Mouse (Mus musculus) left cerebral cortex, postnatal 36 days (tissue): ENCODE results near the gene Twist2. TPM values are rescaled to one million over a fixed set of nuclear protein-coding genes. Genes with fewer than 3 reads are reported as not detected.

Experiments used
- DNase-seq, 2 experiments: peaks; one replicate each; pipeline ENCODE4 v3.0.0; 2021 to 2022; ENCODE audit warnings: low spot score in 2 of 2, mixed read lengths in 1 of 2
- intact Hi-C: fragments of 180-260 bp; cut with DNase I; formaldehyde crosslinking; loops from one replicate; pipeline ENCODE4 v1.15.1; 2025
- total RNA-seq, 2 experiments: library from RNA; stranded (reverse); gene quantifications; 2 replicates each; pipeline ENCODE4 v1.2.3; 2021

Twist2 gene
- total RNA-seq, 2 experiments from 2014 or later: 1.3 to 2.4 TPM

DNA sequence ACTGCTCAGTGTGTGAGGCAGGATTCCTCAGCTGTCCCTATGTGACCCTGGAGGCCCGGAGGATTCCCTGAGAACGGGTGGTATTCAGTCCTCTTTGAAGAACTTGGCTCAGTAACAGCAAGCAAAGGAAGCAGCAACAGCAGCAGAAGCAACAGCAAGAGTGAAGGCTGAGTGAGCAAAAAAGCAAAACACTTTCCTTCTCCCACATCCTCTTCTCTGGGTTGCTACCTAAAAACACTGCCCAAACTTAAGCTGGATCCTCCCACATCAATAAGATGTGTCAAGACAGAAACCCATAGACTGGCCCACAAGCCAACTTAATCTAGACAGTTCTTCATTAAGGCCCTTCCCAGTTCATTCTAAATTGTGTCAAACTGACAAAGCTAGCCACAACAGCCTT is 64.7 kb downstream of the Twist2 start:
- intact Hi-C loops: no loop called here
- no peak for DNase-seq

DNA sequence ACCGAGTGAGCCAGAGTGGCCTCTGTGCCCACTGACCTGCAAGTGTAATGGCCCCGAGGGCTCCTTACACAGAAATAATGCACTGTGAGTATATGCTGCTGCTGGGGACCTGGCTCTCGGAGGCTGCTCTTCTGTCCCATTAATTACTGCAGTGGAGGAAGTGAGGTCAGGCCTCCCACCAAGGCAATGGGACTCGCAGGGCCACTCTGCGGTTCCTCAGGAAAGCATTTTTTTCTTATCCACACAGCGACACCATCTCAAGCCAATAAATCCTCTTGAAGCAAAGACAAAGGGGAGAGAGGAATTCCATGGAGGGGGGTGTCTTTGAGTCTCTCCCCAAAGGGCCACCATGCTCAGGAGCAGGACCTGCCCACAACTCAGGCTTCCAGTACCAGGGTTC is 69.8 kb downstream of the Twist2 start:
- no peak for DNase-seq
- intact Hi-C loops: loop anchor here (10.0 kb wide), 2 partner anchors 296 to 336 kb away; no protein-coding TSS in a partner anchor

DNA sequence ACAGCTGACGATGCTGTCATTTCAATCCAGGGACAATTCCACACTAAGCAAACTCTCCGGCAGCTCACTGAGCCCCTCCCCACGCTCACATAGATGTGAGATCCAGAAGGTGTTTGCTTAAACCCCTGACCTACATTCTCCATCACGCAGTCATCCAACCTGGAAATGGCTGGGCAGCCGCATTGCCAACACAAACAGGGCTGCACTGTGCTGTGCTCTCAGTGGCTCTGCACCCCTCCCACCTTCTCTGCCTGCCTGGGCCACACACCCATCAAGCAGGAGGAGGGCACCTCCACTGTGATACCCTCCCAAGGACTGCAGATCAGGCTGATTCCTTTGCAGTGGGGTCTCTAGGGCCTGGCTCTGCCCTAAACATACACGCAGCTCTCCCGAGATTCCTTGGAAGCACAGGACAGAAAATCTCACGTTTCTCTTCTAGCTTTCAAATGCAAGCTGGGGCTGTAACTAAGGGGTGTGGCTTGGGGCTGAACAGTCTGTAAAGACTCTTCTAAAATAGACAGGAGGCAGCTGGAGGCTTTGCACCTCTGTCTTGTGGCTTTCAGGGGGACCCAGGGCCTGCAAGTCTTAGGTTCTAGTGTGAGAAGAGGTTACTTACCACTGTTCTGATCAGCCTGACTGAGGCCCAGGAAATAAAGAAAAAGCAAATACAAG is 71.3 kb downstream of the Twist2 start:
- DNase-seq: peak in 1 of 2 experiments; percentile 19
- intact Hi-C loops: loop anchor here (10.0 kb wide), 2 partner anchors 298 to 338 kb away; no protein-coding TSS in a partner anchor

DNA sequence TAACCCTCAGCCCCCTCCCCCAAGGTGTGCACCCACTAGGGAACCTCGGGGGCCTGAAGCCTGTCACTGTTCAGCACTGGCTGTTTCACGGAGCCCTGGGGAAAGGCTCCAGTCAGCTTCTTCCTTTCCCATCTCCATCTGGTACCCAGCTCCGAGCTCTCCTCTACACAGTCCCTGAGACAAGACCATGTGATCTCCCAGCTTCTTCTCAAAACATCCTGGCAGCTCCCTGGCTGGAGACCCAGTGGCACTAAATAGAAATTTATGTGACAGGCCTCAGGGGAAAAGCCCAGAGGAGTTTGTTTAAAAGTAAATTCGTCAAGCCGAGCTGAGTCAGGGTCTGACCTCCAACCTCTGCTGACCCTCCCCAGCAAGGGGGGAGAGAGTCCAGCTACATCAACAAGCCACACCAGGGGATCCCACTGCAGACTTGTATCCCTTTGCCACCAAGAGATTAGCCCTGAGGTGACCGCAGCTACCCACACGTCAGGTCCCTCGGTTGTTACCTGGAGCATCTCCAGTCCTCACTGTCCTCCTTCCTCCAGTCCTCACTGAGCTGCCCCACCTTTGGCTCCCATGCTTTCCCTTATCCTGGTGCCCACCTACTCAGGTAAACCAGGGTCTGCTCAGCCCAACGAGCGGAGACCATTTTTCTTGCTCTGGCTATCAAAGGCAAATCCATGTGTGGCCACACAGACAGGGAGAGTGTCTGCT is 72.5 kb downstream of the Twist2 start:
- DNase-seq: no peak

DNA sequence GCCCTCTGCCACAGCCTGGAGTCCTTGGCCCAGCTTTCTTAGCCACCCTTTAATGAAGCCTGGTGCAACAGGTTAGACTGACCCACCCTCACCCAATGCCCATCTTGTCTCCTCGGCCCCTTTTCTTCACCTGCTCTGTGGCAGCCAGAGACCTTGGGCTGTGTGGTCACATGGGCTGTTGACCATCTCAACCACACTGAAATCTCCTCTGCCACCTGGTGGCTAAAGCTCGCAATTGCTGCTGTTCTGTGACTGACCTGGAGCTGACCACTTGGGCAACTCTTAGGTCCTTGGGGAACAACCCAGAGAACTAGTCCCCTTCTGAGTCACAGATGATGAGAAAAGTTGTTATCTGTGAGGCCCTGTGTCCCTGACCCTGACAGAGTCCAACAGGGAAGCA is 73.4 kb downstream of the Twist2 start:
- DNase-seq: peak; percentile 41 to 42
- intact Hi-C loops: loop anchor here (10.0 kb wide), 2 partner anchors 300 to 340 kb away; no protein-coding TSS in a partner anchor

More for the DNA sequence above, 72.5 kb downstream of the Twist2 start:
- intact Hi-C loops: loop anchor here (10.0 kb wide), 2 partner anchors 299 to 339 kb away; no protein-coding TSS in a partner anchor

DNA sequence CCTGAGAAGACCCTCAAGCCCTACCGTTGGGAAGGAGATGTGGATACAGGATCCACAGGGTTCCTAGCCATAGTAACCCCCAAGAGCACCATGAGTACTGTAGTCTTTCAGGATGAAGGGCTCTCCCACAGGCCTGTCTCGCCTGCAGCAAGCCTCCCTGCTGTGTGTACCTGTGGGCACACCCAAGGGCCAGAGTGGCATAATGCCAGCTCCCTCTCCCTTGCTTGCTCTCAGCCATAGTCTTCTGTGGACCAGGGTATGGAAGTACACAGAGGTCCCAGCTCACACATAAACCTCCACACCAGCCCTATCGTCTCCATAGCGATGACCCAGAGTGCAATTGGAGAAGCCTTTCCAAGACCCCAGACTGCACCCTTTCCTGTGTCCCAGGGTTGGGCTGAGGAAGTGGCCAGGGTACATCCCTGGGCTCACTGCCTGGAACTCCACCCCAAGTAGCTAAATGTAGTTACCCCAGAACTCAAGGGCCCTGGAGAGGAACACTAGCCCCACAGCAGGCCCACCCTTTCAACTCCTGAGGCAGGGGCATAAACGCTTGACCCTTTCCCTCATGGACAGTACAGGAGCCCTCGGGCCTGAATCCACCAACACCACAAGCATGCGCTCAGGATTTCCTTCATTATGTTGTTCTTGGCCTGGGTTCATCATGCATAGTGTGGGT is 73.9 kb downstream of the Twist2 start:
- intact Hi-C loops: loop anchor here (10.0 kb wide), 2 partner anchors 300 to 340 kb away; no protein-coding TSS in a partner anchor
- no peak for DNase-seq

DNA sequence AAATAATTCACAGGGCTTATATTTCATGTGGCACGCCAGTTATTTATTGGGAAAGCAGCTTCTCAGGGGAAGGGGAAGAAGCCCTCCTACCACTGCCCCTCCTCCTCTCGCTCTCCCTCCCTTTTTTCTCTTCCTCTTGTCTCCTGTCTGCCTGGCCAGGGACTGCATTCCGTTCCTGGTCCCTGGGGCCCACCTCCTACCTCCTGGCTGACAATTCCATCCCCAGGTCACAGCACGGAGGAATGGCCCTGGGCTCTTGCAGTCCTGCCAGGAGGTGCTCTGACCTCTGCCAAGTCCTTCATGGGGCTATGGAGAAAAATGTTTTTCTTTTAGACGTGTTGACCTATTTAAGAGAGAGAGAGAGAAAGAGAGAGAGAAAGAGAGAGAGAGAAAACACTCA is 77.4 kb downstream of the Twist2 start:
- DNase-seq: no peak
- intact Hi-C loops: loop anchor here (10.0 kb wide), 2 partner anchors 304 to 344 kb away; no protein-coding TSS in a partner anchor

DNA sequence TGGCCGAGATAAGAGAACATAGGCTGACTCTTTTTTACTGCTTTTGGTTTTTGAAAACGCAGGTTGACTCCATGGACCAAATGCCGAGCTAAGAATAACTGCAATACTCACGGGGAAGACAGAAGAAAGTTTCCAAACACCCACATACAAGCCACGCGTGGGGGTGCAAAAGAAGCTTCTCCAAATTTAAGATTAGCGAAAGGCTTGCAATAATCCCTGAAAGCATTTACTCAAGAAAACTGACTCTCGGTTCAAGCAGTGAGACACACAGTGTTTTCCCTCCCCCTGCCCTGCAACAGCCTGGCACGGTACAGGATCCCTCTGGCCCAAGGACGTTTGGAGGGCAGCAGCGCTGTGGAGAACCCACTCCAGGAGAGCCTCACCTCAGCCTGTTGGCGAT is 78.9 kb downstream of the Twist2 start:
- intact Hi-C loops: loop anchor here (2.0 kb wide), 1 partner anchor 39 kb away; no protein-coding TSS in a partner anchor
- DNase-seq: peak; percentile 74 to 77

DNA sequence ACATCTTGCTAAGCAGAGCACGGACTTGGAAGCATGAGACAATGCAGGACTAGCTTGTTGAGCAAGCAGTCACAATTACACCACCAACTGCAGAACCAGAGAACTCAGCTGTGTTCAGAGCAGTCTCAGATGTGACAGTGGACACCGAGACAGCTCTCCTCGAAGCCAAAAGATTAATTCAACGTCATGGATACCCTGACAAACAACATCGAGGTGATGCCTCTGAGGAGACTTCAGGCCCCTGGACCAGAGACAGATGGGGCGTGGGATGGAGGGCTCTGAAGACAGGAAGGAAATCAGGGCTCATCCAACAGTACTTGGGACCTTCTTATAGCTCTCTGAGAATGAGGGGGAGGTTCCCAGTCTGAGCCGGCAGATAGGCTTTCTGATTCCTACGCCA is 79.6 kb downstream of the Twist2 start:
- intact Hi-C loops: loop anchor here (2.0 kb wide), 1 partner anchor 38 kb away; no protein-coding TSS in a partner anchor
- DNase-seq: peak; percentile 67 to 73

DNA sequence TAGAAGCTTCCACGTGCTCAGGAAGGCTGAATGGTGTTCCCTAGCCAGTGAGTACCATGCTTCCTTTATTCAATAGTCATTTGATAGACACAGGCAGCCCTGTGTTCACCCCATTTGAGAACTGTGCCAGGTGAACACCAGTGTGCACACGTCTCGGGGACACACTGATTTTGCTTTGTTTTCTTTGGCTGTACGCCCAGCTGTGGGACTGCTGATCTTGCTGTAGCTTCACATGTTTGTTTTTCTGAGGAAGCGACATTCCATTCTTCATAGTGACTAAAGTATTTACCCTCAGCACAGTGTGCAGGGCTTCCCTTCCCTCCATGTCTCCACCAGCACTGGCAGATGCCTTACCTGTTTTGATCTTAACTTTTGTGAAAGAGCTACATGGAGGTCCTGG is 81.9 kb downstream of the Twist2 start:
- DNase-seq: no peak
- intact Hi-C loops: no loop called here

DNA sequence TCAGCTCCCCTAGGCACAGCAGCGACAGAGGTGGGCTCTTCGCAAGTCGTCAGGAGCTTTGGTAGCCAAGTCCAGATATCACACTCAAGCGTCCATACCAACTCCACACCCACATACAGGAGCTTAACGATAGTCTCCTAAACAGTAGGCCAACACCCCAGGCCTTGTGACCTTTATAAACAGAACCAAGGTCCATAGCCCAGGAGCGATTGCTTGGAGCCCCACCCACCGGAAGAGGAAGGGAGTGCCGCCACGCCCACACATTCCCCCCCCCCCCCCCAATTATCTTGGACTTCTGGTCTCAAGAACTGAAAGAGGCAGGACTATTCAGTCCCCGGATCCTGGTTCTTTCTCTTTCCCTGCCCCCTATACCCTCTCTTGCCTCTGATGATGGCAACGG is 92.3 kb downstream of the Twist2 start:
- intact Hi-C loops: no loop called here

DNA sequence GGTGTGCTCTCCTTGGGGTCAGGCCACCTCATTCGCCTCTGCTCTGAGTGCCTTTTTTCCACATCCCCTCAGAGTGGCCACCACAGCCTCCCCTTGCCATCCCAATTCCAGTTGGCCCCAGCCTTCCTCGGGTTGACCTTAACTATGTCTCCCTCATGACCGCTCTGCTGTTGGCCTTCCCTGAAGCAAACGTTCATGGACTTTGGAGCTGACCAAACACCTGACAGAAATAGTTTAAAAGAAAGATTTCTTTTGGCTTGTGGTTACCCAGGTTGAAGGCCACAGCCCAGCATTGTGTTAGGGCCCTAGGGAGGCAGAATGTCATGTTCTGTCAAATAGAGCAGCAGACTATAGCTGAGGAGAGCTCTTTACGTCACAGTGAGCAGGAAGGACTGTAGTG is 93.0 kb downstream of the Twist2 start:
- intact Hi-C loops: no loop called here

More for the DNA sequence above, 92.3 kb downstream of the Twist2 start:
- DNase-seq: no peak

DNA sequence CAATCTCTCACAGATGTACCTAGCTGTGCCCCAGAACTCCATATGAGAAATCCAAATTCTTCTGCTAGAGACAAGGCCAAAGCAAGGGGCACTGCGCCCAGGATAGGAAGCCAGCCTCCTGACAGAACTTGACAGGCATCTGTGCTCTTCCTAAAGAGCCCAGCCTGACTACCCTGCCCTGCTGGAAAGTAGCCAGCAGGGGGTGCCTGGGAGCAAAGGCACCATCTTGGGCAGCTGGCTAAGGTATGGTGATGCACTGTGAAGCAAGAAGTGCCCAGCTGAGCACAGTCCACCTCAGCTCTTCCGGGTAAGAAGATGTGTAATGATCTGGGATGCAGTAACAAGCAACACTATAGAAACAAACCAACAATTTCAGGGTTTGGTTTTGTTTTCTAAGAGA is 95.8 kb downstream of the Twist2 start:
- intact Hi-C loops: no loop called here
- no peak for DNase-seq

More for the DNA sequence above, 93.0 kb downstream of the Twist2 start:
- no peak for DNase-seq
